Mouse (Mus musculus): ENCODE data around the gene Pax9. TPM values are rescaled to one million over a fixed set of nuclear protein-coding genes. Genes with fewer than 3 reads are reported as not detected.

The Pax9 gene
- total RNA-seq, 1 experiment = 0.22 TPM

DNA sequence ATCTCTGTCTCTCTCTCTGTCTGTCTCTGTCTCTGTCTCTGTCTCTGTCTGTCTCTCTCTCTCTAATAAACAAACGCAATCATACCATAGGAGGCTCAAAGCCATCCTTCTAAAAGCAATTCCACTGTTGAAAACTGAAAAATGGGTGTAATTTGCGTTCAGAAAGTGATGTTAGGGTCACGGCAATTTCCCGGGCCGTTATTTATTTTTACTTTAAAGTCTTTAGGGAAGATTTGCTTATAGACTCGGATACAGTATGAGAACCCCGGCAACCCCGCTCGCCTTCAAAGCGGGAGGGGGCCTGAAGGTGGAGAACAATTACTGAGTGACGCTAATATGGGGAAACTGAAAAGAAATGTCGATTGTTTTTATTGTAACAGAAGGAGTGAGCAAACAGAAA, 566 bp upstream of the Pax9 start:
- H3K27ac ChIP-seq (ENCODE audit: insufficient read depth, low read depth, low read length, poor library complexity, severe bottlenecking) = no peak overlapping the region

DNA sequence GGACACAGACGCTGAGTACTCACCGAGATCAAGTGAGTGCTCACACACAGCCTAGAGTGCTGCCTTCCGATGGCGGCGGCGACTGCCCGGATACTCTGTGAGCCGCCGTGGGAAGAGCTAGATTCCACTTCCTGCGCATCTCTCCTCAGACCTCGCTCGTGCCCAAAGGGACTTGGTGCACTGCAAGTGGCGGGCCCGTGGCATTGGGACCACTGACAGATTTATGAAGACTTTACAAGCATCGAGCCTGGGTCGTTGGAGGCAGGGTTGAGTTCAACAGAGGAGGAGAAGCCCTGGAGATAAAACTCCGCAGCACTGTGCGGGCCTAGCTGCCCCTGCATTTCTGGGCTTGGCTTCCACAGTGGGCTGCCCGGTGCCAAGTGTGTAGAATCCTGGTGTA, 969 bp downstream of the Pax9 start:
- no peak for DNase-seq (ENCODE audit: low read depth, low spot score)
- peaks cover 0 to 5% of the 10 kb centered on the region in 2 experiments; a peak in 1 of 4 replicates for H3K4me1 ChIP-seq (ENCODE audit: control insufficient read depth in 2 of 2, insufficient read depth in 2 of 2, low read length in 2 of 2, poor library complexity in 1 of 2)
- H3K27ac ChIP-seq (ENCODE audit: insufficient read depth, low read depth, low read length, poor library complexity, severe bottlenecking) = no peak overlapping the region
- no peaks in the 10 kb centered on the region for H3K9me3 ChIP-seq (ENCODE audit: control insufficient read depth, insufficient read depth, low read depth, low read length)
- no peak overlapping the region for H3K9ac ChIP-seq (ENCODE audit: insufficient read depth, low read depth, low read length, poor library complexity, severe bottlenecking)
- H3K4me3 ChIP-seq (ENCODE audit: insufficient read depth in 1 of 2, low read depth in 1 of 2, low read length in 2 of 2, poor library complexity in 1 of 2, severe bottlenecking in 1 of 2) = no peak overlapping the region
- no peak for TF ChIP-seq HCFC1 (IDR thresholded peaks at IDR 0.05; ENCODE audit: borderline replicate concordance, insufficient read depth, low read length)
- no peak for TF ChIP-seq ZC3H11A (IDR thresholded peaks at IDR 0.05; ENCODE audit: borderline replicate concordance, low read depth, low read length)
- no peak for TF ChIP-seq CHD2 (IDR thresholded peaks at IDR 0.05; ENCODE audit: low read depth, low read length)
- no peak for TF ChIP-seq MAFK (IDR thresholded peaks at IDR 0.05; ENCODE audit: insufficient read depth, low read depth, low read length)
- no peak for TF ChIP-seq ZNF384 (IDR thresholded peaks at IDR 0.05; ENCODE audit: low read depth, low read length)
- in situ Hi-C loops (cut with MboI; ENCODE audit: low sequenced_read_pairs in 2 of 2, unreplicated experiment in 2 of 2) = loop anchor here (5.0 to 25.0 kb wide), 5 partner anchors 78 to 1520 kb away; partner anchors contain the start of genes Nkx2-1 (in 1 of the 2), Nkx2-9 (in 1 of the 2), Slc25a21 (in 1 of the 2) and Sstr1 (in 1 of the 2)
- no peaks in the 10 kb centered on the region for H3K36me3 ChIP-seq (ENCODE audit: control insufficient read depth, insufficient read depth, low read length, poor library complexity, severe bottlenecking)

More for the DNA sequence above, 566 bp upstream of the Pax9 start:
- in situ Hi-C loops (cut with MboI; ENCODE audit: low sequenced_read_pairs in 2 of 2, unreplicated experiment in 2 of 2) = loop anchor here (5.0 to 25.0 kb wide), 5 partner anchors 76 to 1521 kb away; partner anchors contain the start of genes Nkx2-1 (in 1 of the 2), Nkx2-9 (in 1 of the 2), Slc25a21 (in 1 of the 2) and Sstr1 (in 1 of the 2)
- no peak for TF ChIP-seq MAFK (IDR thresholded peaks at IDR 0.05; ENCODE audit: insufficient read depth, low read depth, low read length)
- TF ChIP-seq ZC3H11A (IDR thresholded peaks at IDR 0.05; ENCODE audit: borderline replicate concordance, low read depth, low read length) = no peak
- TF ChIP-seq HCFC1 (IDR thresholded peaks at IDR 0.05; ENCODE audit: borderline replicate concordance, insufficient read depth, low read length) = no peak
- no peak for TF ChIP-seq CHD2 (IDR thresholded peaks at IDR 0.05; ENCODE audit: low read depth, low read length)
- no peak for TF ChIP-seq ZNF384 (IDR thresholded peaks at IDR 0.05; ENCODE audit: low read depth, low read length)
- Histone ChIP-seq H3K36me3 (ENCODE audit: control insufficient read depth, insufficient read depth, low read length, poor library complexity, severe bottlenecking) (no peaks in the 10 kb centered on the region), H3K4me3 (ENCODE audit: insufficient read depth in 1 of 2, low read depth in 1 of 2, low read length in 2 of 2, poor library complexity in 1 of 2, severe bottlenecking in 1 of 2) (no peak overlapping the region; a peak in 1 of 4 replicates), H3K9me3 (ENCODE audit: control insufficient read depth, insufficient read depth, low read depth, low read length) (no peaks in the 10 kb centered on the region), H3K9ac (ENCODE audit: insufficient read depth, low read depth, low read length, poor library complexity, severe bottlenecking) (no peak overlapping the region), H3K4me1 (ENCODE audit: control insufficient read depth in 2 of 2, insufficient read depth in 2 of 2, low read length in 2 of 2, poor library complexity in 1 of 2) (peaks cover 0 to 5% of the 10 kb centered on the region in 2 experiments; a peak in 1 of 4 replicates)
- no peak for DNase-seq (ENCODE audit: low read depth, low spot score)

DNA sequence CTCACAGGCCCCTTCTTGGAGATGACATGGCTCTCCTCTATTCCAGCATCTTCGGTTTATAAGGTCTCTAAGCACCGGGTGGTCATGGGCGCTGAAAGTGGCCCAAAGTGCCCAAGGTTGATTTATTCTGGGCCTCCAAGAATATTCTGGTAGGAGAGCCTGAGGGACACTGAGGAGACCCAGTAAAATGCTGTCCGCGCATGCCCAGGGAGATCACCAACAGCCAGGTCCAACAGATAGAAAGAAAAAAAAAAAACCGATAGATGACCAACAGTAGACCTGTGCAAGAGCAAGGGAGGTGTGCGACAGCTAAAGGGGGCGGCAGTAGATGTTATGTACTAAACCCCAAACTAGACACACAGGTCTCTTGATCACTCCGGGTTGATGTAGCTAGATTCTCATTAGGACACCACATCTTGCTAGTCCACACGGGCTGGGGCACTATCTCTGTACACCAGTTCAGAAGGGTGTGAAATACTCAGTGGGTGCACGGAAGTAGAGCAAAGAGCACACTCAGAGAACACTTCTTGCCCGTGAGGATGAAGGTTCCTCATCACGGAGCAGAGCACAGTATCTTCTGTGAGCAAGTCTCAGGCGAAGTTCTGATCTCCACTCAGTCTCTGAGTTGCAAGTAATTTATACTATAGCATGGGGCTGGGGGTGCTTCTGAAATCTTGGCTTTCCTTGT, 2.0 kb downstream of the Pax9 start:
- H3K4me3 ChIP-seq (ENCODE audit: insufficient read depth in 1 of 2, low read depth in 1 of 2, low read length in 2 of 2, poor library complexity in 1 of 2, severe bottlenecking in 1 of 2) = no peak overlapping the region
- H3K4me1 ChIP-seq (ENCODE audit: control insufficient read depth in 2 of 2, insufficient read depth in 2 of 2, low read length in 2 of 2, poor library complexity in 1 of 2) = peaks cover 0 to 5% of the 10 kb centered on the region in 2 experiments; a peak in 1 of 4 replicates
- in situ Hi-C loops (cut with MboI; ENCODE audit: low sequenced_read_pairs in 2 of 2, unreplicated experiment in 2 of 2) = loop anchor here (5.0 to 25.0 kb wide), 5 partner anchors 79 to 1519 kb away; partner anchors contain the start of genes Nkx2-1 (in 1 of the 2), Nkx2-9 (in 1 of the 2), Slc25a21 (in 1 of the 2) and Sstr1 (in 1 of the 2)
- no peak overlapping the region for H3K9ac ChIP-seq (ENCODE audit: insufficient read depth, low read depth, low read length, poor library complexity, severe bottlenecking)
- DNase-seq (ENCODE audit: low read depth, low spot score) = no peak
- TF ChIP-seq ZC3H11A (IDR thresholded peaks at IDR 0.05; ENCODE audit: borderline replicate concordance, low read depth, low read length) = no peak
- TF ChIP-seq ZNF384 (IDR thresholded peaks at IDR 0.05; ENCODE audit: low read depth, low read length) = no peak
- TF ChIP-seq CHD2 (IDR thresholded peaks at IDR 0.05; ENCODE audit: low read depth, low read length) = no peak
- TF ChIP-seq HCFC1 (IDR thresholded peaks at IDR 0.05; ENCODE audit: borderline replicate concordance, insufficient read depth, low read length) = no peak
- TF ChIP-seq MAFK (IDR thresholded peaks at IDR 0.05; ENCODE audit: insufficient read depth, low read depth, low read length) = no peak
- H3K36me3 ChIP-seq (ENCODE audit: control insufficient read depth, insufficient read depth, low read length, poor library complexity, severe bottlenecking) = no peaks in the 10 kb centered on the region
- H3K9me3 ChIP-seq (ENCODE audit: control insufficient read depth, insufficient read depth, low read depth, low read length) = no peaks in the 10 kb centered on the region
- no peak overlapping the region for H3K27ac ChIP-seq (ENCODE audit: insufficient read depth, low read depth, low read length, poor library complexity, severe bottlenecking)

DNA sequence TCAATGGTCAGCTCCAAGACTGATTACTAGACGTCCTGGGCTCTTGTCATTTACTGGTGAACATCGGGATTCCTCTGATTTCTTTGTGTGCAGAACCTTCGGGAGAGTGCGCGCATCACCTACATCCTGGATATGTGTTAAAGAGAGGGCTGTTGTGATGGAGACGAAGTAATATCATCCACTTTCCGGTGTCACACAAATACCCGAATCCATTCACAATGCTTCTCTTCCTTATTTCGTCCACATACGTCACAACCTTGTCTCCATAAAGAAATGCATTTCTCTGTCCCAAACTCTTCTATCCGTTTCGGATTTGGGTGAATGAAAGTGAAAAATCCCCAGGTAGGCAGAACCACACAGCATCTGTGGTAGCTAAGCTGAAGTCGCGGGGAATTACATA, 2.8 kb downstream of the Pax9 start:
- no peak overlapping the region for H3K27ac ChIP-seq (ENCODE audit: insufficient read depth, low read depth, low read length, poor library complexity, severe bottlenecking)
- H3K4me1 ChIP-seq (ENCODE audit: control insufficient read depth in 2 of 2, insufficient read depth in 2 of 2, low read length in 2 of 2, poor library complexity in 1 of 2) = peaks cover 0 to 5% of the 10 kb centered on the region in 2 experiments; a peak in 1 of 4 replicates
- H3K36me3 ChIP-seq (ENCODE audit: control insufficient read depth, insufficient read depth, low read length, poor library complexity, severe bottlenecking) = no peaks in the 10 kb centered on the region
- no peaks in the 10 kb centered on the region for H3K9me3 ChIP-seq (ENCODE audit: control insufficient read depth, insufficient read depth, low read depth, low read length)
- in situ Hi-C loops (cut with MboI; ENCODE audit: low sequenced_read_pairs in 2 of 2, unreplicated experiment in 2 of 2) = loop anchor here (5.0 to 25.0 kb wide), 5 partner anchors 80 to 1518 kb away; partner anchors contain the start of genes Nkx2-1 (in 1 of the 2), Nkx2-9 (in 1 of the 2), Slc25a21 (in 1 of the 2) and Sstr1 (in 1 of the 2)
- TF ChIP-seq ZC3H11A (IDR thresholded peaks at IDR 0.05; ENCODE audit: borderline replicate concordance, low read depth, low read length) (no peak), CHD2 (IDR thresholded peaks at IDR 0.05; ENCODE audit: low read depth, low read length) (no peak), HCFC1 (IDR thresholded peaks at IDR 0.05; ENCODE audit: borderline replicate concordance, insufficient read depth, low read length) (no peak), ZNF384 (IDR thresholded peaks at IDR 0.05; ENCODE audit: low read depth, low read length) (no peak), MAFK (IDR thresholded peaks at IDR 0.05; ENCODE audit: insufficient read depth, low read depth, low read length) (no peak)
- no peak overlapping the region for H3K4me3 ChIP-seq (ENCODE audit: insufficient read depth in 1 of 2, low read depth in 1 of 2, low read length in 2 of 2, poor library complexity in 1 of 2, severe bottlenecking in 1 of 2)
- no peak overlapping the region for H3K9ac ChIP-seq (ENCODE audit: insufficient read depth, low read depth, low read length, poor library complexity, severe bottlenecking)
- DNase-seq (ENCODE audit: low read depth, low spot score) = no peak

All from ES-E14 (cell line).